Mouse (Mus musculus) gastrocnemius, postnatal 10 days (tissue): Measurements from ENCODE around the gene Anapc10. TPM values are rescaled to one million over a fixed set of nuclear protein-coding genes. Genes with fewer than 3 reads are reported as not detected.
A peak's percentile ranks its signal among the peaks of the same experiment; 100 is the strongest.
"Not testable (repeated sequence)": the region's sequence is repeated elsewhere in the genome, so short reads cannot be mapped to it uniquely, and the experiment has no call there.

Experiments used
- DNase-seq: peaks from one replicate; pipeline ENCODE4 v3.0.0; 2021; ENCODE audit warnings: mixed read lengths
- long read RNA-seq, 2 experiments: library from polyadenylated mRNA; stranded (forward); transcript quantifications; one replicate each; pipeline ENCODE4 v2.0.0; 2021
- total RNA-seq, 2 experiments: library from RNA; stranded (reverse); gene quantifications; 2 replicates each; pipeline ENCODE4 v1.2.3; 2021

Anapc10 gene
- 1 to 10 TPM; 4.5 to 7.3 TPM for total RNA-seq
- long read RNA-seq, experiment 1, partial matches to known transcripts = 1 of 6 reads
- long read RNA-seq, experiment 1, other reads (novel, unspliced or antisense) = 5 of 6 reads
- long read RNA-seq, experiment 2, partial matches to known transcripts = 0 of 6 reads
- long read RNA-seq, experiment 2, other reads (novel, unspliced or antisense) = 5 of 6 reads

- DNase-seq = peak; percentile 99
Observed at GRCm38 (mm10) chr8:79711064-79711961, at the start of gene Anapc10, which contains the start of gene Abce1. Gene Anapc10, plus strand, starts transcription at chr8:79711820. Gene Abce1, minus strand, starts transcription at chr8:79711740.

GRCm38 (mm10) chr8:79676461-79676860, 35.2 kb upstream of the Anapc10 start:
- DNase-seq = no peak

- no peak for DNase-seq
Observed at GRCm38 (mm10) chr8:79679005-79679404, 32.6 kb upstream of the Anapc10 start.

DNA sequence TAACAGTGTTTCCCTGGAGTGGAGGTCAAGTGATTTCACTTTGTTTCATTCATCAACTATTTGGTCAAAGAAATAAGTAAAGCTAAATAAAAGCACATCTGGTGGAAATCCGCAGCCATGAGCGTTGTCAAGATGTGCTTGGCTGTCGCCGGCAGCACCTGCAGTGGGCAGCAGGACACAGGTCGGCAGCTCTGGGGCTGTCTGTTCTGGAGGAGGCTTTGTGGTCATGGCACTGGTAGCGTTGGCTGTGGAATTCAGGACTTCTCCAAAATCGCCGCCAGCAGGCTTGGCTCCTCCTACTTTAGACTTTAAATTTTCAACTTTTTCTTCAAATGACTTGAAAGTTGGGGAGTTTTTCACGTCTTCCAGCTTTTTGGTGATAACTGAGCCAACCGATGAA, 31.5 kb upstream of the Anapc10 start:
- DNase-seq = not testable (repeated sequence)

DNA sequence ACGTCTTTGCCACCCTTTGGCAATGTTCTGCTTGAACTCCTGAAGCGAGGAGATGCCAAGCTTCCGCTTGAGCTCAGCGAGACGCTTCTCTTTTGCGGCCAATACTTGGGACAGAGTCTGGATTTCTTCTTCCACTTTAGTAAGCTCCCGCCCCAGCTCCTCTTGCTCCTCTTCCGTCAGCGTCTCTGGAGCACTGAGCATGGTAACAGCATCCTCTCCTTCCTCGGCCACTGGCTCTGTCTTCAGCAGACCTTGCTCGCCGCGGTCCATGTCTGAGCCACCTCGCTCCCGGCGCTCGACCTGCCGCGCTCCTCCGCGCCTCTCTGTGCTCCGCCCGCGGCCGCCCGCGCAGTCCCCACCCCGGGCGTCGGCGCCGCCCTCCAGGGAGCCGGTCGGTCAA, 31.1 kb upstream of the Anapc10 start:
- peak; percentile 30 for DNase-seq

- no peak for DNase-seq
Observed at GRCm38 (mm10) chr8:79680965-79681364, 30.7 kb upstream of the Anapc10 start.

DNA sequence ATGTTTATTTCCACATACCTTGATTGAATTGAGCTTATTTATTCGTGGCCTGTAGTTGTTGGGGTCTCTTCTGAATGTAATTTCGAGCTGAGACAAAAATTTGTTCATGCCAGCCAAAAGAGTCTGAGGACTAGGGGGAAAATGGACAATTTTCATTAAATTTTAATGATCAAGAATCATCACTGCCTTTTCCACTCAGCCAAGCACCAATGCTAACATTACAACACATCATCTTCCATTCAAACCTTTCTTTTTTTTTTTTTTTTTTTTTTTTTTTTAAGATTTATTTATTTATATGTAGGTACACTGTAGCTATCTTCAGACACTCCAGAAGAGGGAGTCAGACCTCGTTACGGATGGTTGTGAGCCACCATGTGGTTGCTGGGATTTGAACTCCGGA, 25.7 kb upstream of the Anapc10 start:
- DNase-seq = not testable (repeated sequence)

DNA sequence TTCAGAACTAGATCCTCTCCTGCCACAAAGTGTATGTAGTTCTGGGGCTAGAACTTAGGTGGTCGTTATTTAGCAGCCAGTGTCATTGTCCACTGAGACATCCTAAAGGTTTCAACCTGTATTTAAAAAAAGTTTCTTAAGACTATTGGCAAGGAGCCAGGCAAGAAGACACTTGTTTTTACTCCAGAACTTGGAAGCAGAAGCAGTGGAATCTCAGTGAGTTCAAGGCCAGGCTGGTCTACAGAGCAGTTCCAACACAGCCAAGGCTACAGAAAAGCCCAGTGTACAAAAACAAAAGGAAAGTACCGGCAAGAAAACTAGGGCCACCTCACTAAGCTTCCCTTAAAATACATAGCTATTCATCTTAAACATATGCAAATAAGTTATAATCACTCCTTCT, 19.1 kb upstream of the Anapc10 start:
- no peak for DNase-seq

GRCm38 (mm10) chr8:79706687-79707086, 4.9 kb upstream of the Anapc10 start:
- DNase-seq = no peak

DNA sequence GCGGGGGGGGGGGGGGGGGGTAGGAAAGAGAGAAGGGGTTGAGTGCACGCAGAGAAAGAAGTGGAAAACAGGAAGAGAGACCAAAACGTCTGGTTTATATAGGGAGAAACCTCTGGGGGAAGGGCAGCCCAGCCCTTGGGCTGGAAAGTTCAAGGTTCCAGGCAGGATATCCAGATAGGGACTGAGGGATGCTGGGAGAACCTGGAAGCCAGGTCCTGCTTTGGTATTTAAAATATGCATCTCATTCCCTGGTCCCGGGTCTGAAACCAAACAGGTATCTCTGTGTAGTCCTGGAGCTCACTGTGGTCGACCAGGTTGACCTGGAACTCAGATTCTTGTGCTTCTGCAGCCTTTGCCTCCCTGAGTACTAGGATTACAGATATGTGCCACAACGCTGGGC, 1.1 kb downstream of the Anapc10 start:
- DNase-seq = no peak

DNA sequence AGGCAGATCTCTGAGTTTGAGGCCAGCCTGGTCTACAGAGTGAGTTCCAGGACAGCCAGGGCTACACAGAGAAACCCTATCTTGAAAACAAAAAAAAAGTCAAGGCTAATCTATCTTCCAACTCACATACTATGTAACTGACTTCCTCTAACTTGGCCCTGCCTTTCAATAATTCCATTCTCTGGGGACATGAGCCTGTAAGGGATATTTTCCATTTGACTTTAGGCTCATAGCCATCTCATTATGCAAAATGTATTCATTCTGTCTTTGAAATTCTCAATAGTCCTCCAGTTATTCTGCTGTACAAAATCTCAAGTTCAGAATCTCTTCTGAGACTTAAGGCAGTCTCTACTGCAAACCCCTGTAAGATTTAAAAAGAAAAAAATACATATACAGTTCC, 9.9 kb downstream of the Anapc10 start:
- no peak for DNase-seq

DNA sequence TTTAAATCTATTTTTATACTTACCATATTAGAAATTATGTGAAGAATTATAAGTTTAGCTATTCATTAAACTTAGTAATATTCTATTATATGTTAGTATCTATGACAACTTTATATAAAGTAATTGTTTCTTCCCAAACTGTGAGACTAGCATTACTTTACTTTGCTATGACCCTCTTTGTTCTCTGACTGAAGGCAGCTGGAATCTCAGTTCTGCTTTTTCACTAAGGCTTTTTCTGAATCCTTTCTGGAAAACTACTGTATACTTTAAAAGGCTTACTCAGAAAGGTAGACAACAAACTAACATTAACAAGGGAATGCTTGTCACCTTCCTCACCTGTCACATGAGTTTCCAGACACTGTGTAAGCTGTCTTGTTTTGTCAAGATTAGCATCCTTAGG, 11.7 kb downstream of the Anapc10 start:
- DNase-seq = no peak

DNA sequence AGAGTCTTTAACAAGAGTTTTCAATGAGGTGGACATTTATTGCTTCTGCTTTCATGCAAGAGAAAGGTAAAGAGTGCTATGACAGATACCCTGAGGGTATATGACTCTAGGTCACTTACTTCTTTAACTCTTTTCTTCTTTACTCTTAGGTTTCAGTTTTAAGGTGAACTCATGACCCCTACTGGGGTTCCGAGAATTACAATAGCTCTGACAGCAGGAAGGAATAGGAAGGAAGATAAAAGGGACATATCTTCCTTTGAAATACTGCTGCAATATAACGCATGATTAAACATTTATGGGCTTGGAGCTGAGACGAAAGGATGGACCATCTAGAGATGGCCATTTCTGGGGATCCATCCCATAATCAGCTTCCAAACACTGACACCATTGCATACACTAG, 13.0 kb downstream of the Anapc10 start:
- no peak for DNase-seq

- DNase-seq = no peak
Observed at GRCm38 (mm10) chr8:79727900-79728299, 16.3 kb downstream of the Anapc10 start.

GRCm38 (mm10) chr8:79734304-79734703, 22.7 kb downstream of the Anapc10 start:
- DNase-seq = no peak

GRCm38 (mm10) chr8:79748171-79748570, 36.6 kb downstream of the Anapc10 start:
- no peak for DNase-seq

DNA sequence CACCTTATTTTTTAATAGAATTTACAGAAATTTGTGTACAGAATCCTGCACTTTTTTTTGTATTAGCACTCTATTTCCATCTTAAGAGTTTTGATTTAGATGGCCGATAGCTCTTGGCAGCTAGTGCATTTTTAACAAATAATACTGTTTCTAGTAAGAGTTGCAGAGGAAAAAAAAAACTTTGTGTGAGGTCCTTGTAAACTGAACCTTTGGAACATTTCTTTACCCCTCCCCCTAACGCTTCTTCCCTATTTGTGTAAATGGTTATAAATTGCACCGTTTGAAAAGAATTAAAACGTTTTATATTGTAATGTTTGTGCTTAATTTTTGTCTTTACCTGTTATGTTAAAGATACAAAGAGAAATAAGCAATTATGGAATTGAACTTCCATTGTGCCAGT, 37.0 kb downstream of the Anapc10 start:
- no peak for DNase-seq

DNA sequence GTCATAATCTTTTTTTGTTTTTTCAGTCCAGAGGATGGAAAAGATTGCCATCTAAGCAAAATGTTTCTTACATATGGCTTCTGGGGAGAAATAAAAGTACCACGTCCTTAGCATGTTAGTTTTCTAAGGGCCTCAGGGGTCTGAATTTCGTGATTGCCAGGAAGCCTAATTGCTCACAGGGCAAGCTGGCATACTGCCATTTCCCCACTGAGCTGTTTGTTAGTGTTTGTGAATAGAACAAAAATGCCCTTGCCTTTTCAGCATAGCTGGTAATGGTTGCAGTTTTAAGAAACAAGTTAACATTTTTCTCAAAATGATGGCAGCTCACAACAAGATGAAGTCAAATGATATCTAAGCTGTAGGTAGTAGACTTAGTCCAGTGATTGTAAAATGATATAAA, 38.7 kb downstream of the Anapc10 start:
- DNase-seq = peak; percentile 8

DNA sequence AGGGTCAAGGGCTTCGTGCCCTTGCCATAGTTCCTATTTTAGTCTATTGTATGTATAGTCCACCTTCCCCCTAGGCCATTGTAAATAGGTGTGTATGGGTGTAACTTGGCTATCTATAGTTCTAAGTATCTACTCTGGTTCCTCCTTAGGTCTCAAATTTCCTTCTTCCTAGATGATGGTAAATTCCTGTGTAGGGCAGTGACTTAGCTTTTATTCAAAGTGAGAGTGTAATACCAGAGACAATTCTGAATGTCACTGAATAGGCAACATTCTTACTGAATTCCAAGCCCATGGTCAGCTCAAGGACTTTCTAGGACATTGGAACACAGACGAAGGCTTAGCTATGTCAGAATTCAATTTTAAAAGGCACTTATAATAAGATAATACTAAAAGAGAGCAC, 83.3 kb downstream of the Anapc10 start:
- DNase-seq = not testable (repeated sequence)

GRCm38 (mm10) chr8:79796690-79797089, 85.1 kb downstream of the Anapc10 start:
- DNase-seq = no peak

DNA sequence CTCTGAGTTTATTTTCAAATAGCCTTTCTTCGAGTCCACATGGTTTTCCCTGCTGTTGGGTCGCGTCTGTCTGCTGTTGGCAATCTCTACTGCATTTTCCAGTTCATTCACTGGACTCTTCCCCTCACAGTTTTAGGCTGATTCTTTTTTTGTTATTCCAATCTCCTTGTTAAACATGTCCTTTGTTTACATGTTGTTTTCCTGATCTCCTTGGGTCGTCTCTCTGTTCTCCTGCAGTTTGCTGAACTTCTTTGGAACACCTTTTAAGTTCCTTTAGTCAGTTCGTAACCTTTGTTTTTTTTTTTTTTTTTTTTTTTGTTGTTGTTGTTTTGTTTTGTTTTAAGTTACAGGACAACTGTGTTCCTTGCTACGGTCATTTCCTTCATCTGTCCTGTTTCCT, 92.9 kb downstream of the Anapc10 start:
- DNase-seq = no peak

- DNase-seq = no peak
Observed at GRCm38 (mm10) chr8:79806971-79807370, 95.4 kb downstream of the Anapc10 start.

GRCm38 (mm10) chr8:79826534-79826933, 114.9 kb downstream of the Anapc10 start:
- DNase-seq = no peak
